Mouse (Mus musculus) thymus, postnatal 4 days (tissue): ENCODE results near the gene Gm20671.
"Not testable (repeated sequence)": the region's sequence is repeated elsewhere in the genome, so short reads cannot be mapped to it uniquely, and the experiment has no call there.

ENCODE experiments used
- DNase-seq: peaks from one replicate; pipeline ENCODE4 v3.0.0; 2021

Gene Gm20671

DNA sequence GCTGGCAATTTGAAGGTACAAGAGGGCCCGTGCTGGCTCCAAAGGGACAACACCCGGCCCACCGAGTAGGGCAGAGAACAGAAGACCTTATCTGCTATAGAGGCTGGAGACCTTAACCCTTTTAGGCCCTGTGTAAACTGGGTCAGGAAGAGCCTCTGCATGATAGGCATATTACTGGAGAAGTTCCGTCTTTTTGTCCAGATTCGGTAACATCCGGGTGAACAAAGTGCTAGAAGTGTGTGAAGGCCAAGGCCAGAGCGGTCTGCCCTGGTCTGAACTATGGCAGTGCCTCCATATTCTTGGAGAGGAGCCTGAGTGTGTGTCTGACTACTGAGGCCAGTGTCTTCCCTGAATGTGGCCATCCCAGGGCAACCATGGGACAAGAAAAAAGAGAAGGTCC lies at the start of gene Gm20671:
Gm20671 (minus strand) TSS at position 101 of the 400 bp plus-strand sequence.
- DNase-seq = no peak

DNA sequence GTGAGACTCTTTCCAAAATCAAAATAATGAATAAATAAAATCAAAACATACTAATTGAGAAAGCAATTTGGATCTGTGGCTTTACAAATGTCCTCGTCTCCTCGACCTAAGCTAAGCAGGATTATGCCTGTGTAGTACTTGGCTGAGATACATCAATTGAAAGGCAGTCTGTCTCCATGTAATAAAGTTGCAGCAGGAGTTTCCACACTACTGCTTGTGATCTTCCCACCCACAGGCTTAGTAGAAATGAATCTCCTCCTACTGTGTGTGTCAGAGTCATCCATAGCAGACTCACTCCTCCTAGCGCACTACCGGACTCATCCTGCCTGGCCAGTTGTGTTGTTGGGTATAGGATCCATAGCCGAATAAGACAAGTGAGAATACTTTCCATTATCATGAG lies 45.4 kb upstream of the Gm20671 start:
- no peak for DNase-seq

DNA sequence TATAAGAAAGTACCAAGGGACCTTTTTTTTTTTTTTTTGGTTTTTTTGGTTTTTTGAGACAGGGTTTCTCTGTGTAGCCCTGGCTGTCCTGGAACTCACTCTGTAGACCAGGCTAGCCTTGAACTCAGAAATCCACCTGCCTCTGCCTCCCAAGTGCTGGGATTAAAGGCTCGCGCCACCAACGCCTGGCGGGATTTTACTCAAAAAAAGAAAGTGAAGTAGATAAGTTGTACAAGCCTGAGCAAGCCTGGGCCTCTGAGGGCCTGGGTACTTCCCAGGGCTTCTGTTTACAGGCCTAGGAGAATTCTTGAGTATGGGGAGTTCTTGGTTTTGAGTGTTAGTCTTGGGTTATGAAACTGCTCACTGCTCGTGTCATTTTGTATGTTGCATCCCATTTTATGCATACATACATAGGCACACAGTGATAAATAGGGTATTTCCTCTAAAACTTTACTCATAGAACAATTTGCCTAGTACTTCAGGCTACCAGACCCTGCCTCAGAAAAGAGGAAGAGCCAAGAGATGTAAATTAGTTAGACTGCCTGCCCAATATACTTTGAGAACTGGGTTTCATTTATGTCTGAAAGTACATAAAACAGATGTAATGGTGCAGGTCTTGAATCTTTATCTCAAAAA lies 42.6 kb upstream of the Gm20671 start:
- no peak for DNase-seq

DNA sequence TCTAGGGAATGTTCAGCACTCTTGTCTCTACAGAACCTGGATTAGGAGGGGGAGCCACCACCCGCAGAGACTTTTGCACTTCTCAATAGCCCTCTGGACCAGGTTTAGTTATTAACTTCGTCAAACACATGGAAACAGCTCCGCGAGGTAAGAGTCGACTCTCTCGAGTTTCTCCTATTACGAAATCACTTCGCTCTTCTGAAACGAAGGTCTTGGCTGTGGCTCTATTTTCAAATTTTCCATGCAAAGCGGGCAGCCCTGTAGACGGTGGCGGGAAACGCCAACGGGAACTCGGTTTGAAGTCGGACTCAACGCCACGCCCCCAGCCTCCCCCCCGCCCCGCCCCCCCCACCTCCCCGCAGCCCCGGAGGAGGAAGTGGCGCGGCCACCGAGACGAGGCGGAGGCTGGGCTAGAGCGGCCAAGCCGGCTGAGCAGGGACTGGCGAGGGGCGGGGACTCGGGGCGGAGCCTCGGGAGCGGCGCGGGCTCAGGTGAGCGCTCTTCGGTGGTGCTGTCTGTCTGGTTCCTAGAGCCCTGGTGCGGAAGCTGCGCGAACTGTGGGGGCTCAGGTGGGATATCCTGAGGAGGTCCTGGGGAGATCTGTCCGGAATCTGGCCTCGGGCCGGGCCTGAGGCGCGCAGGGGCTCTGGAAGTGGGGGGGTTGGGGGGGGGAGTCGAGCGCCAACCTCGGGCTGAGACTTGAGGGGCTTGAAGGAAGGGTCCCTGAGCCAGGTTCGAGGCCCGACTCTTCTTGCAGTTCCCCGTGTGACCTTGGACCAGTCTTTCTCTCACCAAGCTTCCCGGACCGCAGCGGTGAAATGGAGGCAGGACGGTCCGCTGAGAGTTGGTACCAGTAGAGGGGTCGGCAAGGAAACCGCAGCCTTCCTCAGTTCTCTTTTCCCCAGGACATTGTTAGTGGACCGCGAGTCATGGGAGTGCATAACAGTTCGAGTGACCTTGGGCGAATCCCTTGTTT lies 36.6 kb upstream of the Gm20671 start, which contains the start of gene Depdc5:
Depdc5 (plus strand) TSS at position 449 of the 976 bp plus-strand sequence.
- DNase-seq = peak; percentile 99

DNA sequence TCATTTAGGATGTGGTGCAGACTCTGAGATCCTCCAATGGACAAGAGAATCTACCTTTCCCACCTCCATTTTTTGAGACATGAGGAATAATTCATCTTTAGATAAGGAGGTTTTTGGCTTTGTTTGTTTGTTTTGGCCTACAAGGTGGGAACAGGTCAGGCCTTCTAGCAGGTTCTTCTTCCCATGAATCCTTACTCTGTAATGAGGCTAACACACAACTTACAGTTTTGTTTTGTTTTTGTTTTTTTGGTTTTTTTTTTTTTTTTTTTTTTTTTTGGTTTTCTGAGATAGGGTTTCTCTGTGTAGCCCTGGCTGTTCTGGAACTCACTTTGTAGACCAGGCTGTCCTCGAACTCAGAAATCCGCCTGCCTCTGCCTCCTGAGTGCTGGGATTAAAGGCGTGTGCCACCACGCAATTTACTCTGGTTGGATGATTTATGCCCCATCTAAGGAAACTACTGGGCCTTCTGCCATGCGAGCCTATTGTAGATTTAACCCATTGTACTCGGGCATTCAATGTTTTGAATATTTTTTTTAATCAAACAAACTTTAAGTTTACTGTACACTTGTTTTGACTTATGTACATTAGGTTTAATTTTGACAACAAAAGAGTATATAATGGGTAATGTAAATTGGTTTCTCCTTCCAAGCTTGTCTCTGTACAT lies 35.7 kb upstream of the Gm20671 start:
- DNase-seq = no peak

DNA sequence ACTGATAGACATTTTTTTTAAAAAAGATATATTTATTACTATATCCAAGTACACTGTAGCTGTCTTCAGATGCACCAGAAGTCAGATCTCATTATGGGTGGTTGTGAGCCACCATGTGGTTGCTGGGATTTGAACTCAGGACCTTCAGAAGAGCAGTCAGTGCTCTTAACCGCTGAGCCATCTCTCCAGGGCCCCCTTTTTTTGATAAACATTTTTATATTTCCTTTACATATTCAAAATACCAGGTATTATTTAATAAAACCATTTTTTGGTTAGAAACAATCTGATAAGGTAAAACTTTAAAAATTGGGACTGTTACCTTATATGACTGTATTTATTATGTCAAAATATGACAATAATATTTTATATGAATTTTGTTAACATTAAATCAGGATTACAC lies 34.2 kb upstream of the Gm20671 start:
- DNase-seq = no peak

DNA sequence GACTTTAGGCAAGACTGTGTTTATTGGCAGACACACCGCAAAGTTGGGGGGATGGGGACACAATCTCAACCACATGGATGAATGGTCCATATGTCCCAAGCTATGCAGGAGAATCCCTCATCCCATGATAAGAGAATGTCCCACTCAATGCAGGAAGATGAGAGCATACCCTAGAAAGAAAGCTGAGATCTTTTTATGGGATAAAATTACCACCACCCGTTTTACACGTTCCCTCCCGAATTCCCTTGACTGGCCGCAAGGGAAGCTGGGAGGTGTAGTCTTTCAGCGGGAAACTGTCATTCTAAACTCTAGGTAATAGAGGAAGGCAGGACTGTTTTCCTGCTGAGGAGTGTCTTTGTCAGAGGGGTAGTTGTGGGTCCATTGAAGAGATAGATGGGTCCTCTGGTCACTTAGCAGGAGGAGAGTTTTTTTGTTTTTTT lies 30.9 kb upstream of the Gm20671 start:
- DNase-seq = peak; percentile 54

DNA sequence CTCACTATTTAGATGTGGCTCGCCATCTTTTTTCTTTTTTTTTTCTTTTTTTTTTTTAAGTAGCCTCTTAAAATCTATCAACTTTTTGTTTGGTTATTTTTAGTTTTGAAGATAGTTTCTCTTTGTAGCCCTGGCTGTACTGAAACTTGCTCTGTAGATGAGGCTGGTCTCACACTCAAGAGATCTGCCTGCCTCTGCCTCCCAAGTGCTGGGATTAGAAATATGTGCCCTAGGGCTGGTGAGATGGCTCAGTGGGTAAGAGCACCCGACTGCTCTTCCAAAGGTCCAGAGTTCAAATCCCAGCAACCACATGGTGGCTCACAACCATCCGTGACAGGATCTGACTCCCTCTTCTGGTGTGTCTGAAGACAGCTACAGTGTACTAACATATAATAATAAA lies 28.4 kb upstream of the Gm20671 start:
- DNase-seq = not testable (repeated sequence)

DNA sequence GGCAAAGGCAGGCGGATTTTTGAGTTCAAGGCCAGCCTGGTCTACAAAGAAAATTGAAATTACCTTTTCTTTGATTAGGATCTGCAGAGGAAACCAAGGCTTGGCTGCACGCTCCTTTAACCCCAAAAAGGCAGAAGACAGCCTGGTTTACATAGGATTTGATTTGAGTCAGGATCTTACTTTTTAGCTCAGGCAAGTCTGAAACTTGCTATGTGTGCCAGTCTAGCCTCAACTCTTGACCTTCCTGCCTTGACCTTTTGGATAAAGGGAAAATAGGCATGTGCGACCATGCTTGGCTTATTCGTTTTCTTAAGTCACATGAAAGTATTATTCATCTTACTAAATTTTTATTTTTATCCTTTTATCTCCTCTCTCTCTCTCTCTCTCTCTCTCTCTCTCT lies 27.9 kb upstream of the Gm20671 start:
- DNase-seq = no peak

DNA sequence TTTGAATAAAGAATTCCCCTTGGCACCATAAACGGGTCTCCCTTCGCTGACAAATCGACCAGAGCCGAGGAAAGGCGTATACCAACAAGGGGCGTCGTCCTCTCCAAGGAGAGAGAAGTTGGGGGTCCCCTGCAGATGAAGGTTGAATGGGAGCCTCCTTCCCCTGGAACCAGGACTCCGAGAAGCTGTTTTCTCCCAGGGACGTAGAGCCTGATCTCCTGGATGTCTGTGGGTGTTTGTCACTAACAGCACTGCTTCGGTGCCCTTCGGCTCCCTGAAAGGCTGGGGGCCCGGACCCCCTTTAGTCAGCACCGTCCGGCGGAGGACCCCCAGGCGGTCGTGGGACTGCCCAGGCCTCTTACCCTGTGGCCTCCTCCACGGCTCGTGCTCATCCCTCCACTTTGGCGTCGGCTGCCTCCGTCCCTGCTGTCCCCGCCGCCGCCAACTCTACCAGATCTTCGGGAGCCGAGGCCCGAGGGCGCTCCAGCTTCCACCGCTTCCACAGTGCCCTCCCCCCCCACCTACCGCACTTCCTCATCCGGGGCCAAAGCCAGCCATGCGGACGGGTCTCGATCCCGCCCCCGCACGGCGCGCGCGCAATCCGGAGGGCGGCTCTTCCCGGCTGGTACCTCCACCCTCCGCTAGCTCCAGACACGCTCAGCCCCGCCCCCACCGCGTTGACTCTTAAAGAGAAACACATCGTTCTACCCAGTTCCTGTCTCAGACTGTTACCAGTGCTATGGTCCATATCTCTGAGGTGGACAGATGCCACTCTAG lies 27.0 kb upstream of the Gm20671 start, which contains the start of gene Prr14l:
Prr14l (minus strand) TSS at position 526 of the 777 bp plus-strand sequence.
- peak; percentile 100 for DNase-seq

DNA sequence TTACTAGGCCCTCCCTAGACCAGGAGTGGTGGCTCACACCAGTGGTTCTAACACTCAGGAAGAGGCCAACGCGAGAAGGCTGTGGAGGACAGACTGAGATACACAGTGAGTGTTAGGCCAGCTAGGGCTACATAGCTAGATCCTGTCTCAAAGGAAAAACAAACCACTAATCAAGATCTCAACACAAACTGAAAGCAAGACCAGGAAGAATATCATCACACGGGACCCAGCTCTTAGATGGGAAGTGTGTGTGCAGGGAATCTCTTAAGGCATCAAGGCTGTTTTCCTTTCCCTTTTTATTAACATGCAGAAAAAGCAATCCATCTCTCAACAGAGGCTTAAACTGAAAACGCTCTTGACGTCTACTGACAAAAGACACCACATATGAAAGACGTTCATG lies 25.1 kb upstream of the Gm20671 start:
- no peak for DNase-seq

DNA sequence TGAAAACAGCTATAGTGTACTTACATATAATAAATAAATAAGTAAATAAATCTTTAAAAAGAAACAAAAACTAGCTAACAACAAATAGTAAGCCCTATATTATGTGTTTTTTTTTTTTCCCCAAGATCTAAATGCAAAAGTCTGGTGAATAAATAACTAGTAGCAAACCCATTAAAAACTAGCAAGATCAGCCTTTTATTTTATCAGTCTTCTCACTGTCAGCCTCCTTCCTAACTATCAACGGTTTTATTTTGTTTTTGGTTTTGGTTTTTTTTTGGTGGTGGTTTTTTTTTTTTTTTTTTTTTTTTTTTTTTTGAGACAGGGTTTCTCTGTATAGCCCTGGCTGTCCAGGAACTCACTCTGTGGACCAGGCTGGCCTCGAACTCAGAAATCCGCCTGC lies 22.7 kb upstream of the Gm20671 start:
- not testable (repeated sequence) for DNase-seq

DNA sequence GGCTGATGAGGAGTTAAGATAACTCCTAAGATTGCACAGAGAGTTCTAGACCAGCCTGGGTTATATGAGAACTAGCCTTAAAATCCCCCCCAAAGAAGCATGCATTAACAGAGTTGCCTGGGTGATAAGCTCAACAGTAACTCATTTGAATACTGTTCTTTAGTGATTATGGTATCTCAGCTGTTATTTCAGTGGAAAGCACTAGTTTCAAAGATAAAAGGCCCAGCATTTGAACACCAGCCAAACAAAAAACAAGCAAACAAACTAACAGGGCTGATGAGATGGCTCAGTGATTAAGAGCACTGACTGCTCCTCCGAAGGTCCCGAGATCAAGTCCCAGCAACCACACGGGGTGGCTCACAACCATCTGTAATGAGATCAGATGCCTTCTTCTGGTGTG lies 22.3 kb upstream of the Gm20671 start:
- no peak for DNase-seq

DNA sequence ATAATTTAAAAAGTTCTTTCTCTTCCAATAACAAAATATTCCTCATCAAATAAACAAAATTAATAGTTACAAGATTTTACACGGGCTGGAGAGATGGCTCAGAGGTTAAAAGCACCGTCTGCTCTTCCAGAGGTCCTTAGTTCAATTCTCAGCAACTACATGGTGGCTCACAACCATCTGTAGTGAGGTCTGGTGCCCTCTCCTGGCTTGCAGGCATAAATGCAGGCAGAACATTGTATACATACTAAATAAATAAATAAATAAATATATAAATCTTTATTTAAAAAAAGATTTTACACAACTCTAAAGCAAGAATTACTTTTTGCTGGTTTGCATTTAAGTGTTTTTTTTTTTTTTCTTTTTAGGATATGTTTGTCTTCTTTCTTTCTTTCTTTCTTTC lies 13.1 kb upstream of the Gm20671 start:
- DNase-seq = no peak

DNA sequence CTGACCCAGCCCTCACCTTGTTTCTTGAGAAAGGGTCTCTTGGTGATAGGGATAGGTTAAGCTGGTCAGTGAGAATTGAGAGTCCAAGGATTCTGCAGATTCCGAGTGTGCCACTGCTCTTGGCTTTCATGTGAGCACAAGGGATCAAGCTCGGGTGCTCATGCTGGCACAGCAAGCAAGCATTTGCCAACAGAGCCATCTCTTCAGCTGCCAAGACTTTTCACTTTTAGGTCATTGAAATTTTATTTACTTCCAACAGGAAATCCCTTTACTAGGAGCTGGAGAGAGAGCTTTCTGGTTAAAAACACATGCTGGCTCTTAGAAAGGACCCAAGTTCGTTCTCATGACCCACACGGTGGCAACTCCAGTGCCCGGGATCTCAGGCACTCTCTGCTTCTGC lies 10.1 kb upstream of the Gm20671 start:
- DNase-seq = no peak

DNA sequence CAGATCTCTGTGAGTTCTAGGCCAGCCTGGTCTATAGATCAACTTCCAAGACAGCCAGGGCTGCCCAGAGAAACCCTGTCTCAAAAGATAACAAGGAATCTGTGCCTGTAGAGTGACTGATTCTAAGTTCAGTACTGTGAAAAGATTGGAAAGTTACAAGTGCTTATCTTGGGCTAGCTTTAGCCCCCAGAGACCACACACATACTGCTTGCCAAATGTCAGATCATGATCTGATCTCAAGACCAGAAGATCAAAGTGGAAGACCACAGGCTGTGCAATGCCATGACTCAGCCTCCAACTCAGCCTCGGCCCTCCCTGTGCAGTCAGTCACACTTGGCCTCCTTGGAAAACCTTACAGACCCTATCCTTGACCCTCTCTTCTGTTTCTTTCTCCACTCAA lies 7.6 kb upstream of the Gm20671 start:
- DNase-seq = no peak

DNA sequence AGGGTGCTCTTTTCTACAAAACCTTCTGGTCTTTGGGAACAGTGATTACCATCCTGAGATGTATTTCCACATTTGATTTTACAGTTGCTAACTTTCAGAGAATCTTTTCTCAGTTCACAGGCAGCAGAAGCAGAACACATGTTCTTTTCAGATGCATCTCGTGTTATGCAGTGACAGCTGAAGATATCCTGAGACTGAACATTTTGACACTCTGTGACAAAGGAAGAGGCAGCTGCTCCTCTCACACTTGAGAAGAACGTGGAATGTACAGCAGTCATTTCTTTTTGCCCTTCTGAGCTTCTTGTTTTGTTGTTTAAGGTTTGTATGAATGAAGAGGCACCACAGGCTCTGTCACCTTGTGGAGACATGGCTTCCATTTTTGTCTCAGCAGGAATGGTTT lies 3.1 kb upstream of the Gm20671 start:
- DNase-seq = no peak

DNA sequence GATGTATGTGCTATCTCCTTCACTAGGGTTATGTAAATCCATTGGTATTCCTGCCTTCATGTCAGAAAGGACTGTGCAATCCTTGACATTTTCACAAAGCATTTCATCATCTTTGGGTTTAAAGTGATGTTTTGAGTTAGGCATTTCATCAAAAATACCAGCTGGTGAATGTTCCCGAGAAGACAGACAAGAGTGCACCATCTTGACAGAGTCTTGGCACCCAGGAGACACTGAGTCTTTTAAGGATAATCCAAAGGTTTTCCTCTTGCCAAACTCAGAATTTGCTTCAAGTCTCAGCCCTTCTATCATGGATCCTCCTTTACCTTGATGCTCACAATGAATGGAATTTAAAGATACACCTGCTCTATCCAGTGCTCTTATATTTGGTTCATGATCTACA lies 1.9 kb upstream of the Gm20671 start:
- not testable (repeated sequence) for DNase-seq

DNA sequence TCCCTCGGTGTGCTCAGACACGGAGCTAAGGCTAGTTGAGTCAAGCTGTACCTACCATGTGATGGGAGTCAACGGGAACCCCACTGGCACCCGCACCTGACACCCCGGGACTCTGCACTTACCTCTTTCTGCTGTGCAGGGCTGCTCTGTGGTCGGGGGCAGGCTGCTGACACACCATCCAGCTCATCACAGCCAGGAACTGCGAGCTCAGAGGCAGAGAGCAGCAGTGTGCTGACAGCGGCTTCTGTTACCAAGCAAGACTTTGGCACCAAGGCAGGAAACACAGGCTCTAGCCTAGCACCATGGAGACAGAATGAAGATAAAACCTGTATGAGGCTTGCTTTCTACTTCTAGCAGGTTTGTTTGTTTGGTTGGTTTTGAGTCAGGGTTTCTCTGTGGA lies 6.4 kb downstream of the Gm20671 start:
- DNase-seq = no peak

DNA sequence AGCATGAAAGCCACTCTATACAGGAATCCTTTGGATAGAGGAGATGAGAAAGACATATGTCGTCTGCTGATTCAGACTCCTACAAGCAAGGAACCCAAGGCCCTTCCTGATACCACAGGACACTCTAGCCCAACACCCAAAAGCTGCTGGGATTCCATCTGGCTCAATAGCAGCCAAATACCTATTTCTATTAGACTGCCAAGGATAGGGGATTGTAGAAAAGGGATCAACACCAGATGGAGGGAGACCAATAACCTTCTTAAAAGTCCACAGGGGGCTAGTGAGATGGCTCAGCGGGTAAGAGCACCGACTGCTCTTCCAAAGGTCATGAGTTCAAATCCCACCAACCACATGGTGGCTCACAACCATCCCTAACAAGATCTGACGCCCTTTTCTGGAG lies 11.5 kb downstream of the Gm20671 start:
- DNase-seq = no peak

DNA sequence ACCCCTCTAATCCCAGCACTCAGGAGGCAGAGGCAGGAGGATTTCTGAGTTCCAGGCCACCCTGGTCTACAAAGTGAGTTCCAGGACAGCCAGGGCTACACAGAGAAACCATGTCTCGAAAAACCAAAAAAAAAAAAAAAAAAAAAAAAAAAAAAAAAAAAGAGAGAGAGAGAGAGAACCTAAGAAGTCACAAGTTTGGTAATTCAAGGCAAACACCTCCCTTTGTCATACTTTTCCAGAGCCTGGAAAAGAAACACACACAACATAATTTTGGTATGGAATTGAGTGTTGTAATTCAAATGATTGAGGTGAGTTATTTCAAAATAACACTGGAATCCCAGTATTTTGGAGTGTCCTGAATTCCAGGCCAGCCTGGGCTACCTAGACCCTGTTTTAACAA lies 40.5 kb downstream of the Gm20671 start:
- not testable (repeated sequence) for DNase-seq

DNA sequence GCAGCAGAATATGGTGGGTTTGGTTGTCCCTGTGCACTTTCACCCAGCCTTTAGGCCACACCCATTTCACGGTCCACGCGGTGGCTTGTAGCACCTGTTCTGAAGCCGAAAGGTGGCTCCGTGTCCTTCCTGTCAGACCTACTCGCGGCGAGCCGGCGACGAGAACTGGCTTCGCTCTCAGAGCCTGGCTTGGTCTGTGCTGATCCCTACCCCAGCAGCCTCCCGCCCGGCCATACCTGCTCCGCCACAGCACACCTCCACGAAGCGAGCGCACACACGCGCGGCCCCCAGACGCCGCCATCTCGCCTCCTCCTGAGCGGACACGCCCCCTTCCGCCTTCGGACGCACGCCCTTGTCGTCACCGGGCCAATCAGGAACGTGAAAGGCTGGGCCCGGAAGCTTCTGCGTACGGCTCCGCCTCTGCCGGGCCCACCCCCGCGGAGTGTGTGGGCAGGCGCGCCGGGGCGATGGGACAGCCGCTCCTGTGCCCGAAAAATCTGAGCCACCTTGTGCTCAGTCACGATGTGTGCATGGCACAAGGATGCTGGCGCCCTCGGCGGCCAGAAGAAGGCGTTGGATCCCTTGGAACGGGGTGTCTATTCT lies 41.5 kb downstream of the Gm20671 start, which contains the start of gene Pisd:
Pisd (minus strand) TSS at position 334 of the 603 bp plus-strand sequence.
- DNase-seq = peak; percentile 97
